Mouse (Mus musculus) mature B cell (primary cell): ENCODE data around the gene Kcns1.

Source experiments
- in situ Hi-C: fragments of 300-500 bp; cut with MboI; formaldehyde crosslinking; loops from 2 replicates; pipeline ENCODE4 v1.14.3; 2019

The Kcns1 gene

DNA sequence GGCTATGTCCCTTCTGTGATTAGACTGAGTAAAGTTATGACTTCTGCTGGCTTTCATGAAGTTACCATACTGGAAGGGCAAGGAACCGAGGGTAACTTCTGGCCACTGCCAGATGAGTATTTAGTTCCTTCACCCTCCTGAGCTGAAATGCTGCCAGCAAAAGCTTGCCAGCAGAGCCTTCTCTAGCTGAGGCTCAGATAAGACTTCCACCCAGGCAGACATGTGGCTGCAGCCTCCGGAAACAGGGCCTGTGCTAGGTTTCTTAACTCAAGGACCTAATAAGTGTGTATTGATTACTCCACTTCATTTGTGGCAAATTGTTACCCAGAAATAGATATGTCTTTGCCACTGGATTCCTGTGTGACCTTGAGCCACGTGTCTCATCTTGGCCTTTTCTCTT is 2.5 kb upstream of the Kcns1 start:
- in situ Hi-C loops = no loop called here

DNA sequence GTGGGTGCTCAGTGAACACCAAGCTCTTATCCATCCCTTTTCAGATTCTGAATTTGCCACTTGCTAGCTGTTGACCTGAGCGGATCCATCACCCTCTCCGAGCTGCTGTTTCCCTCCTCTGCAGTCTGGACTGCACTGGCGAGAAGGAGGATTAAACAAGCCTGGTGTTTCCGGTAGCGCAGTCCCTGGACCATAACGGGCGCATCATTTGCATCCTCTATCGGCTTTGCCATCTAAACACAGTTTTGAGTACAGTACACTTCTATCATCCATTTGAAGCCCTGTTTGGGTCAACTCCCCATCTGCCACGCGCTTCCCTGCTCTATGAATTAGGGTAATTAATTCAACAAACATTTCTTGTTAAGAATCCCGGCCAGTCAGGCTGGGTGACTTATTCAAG is 587 bp downstream of the Kcns1 start:
- in situ Hi-C loops = no loop called here

DNA sequence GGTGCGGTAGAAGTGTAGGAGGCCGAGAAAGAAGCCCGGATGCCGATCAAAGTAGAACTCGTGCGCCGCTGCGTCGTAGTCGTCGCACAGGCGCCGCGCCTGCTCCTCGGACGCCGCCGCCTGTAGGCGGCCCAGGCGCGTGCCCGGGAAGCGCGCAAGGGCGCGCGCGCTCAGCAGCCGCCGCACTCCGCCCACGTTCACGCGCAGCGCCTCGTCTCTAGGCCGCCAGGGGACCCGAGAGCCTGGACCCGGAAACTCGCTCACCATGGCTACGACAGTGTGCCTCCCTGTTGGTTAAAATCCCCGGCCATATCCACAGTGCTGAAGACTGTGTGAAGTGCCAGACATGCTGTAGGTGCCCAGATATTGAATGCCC is 2.4 kb downstream of the Kcns1 start:
- in situ Hi-C loops = no loop called here

DNA sequence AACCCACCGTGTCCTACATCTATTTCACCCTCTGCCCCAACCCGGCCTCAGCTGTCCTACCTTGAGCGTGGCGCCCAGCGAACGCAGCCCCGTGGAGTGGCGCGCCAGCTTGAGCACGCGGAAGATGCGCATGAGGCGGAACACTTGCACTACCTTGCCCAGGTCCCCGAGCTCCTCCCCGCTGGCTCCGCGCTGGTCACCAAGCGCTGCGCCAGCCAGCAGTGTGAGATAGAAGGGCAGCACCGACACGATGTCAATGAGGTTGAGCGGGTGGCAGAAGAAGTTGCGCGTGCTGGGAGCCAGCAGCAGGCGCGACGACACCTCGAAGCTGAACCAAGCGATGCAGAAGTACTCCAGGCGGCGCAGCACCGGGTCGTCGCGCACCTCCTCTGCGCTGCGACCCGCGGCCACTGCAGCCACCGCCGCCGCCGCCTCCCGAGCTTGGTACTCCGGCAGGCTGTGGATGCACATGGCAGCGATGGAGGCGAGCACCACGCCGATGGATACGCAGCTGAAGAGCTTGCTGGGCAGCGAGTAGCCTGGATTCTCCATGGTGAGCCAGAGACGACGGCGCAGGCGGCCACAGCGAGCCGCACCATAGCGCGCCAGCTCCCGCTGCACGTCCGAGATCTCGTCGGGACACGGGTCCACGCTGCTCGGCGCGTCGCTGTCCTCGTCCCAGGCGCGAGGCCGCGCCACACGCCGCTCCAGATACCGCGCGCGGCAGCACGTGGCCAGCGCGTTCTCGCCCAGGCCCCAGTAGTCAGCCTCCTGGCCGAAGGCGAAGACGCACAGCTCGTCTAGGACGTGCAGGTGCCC is 3.0 kb downstream of the Kcns1 start:
- in situ Hi-C loops = no loop called here

DNA sequence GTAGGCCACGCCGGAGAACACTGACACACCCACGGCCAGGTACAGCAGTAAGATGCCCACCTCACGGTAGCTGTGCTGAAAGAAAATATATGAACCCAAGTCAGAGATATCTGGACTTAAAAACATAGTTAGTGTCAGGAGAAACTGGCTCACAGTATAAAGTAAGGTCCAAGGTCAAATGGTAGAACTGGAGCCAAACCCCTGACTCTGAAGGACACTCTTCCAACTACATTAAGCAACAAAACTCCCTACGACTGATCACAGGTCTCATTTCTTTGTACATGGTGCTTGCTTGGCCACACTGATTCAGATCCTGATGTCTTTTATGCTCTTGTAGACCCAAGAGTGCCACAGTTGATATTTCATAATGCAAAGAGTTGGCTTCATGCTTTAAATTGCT is 6.0 kb downstream of the Kcns1 start:
- in situ Hi-C loops = no loop called here

DNA sequence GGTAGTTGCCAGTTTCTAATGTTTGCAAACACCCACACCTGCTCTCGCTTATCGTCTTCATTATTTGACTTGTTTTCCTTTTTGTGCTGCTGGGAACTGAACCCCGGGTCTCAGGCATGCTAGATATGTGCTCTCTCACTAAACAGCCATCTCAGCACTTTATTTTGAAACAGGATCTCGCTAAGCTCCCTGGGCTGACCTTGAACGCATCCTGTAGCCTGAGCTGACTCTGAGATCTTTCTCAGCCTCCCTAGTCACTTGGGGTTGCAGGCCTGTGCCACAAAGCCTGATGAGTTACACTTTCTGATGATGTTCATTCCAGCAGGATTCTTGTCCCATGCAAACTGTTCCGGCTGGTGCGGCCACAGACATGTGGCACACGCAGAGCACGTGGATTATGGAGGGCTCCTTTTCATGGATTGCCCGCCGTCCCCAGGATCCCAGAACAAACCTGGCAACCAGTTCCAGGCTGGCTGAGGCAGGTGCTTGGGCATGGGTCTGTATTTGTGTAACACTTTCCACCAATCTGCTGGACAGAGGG is 9.3 kb downstream of the Kcns1 start:
- in situ Hi-C loops = no loop called here

DNA sequence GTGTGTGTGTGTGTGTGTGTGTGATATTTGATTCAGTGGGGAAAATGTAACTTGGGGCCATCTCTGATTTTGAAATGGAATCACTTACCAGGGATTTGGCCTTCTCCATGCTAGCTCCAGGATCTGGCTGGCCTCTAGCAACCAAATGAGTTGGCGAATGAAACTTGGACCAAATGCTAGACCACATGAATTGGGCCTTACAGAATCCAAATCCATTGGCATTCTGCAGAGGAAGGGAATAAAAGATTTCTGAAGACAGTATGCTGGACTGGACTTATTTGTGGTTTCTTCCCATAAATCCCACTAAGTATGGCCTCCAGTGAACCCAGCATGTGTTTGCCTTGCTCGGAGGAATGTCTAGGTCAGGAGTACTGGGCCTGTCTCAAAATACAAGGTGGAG is 12.1 kb downstream of the Kcns1 start:
- in situ Hi-C loops = no loop called here

DNA sequence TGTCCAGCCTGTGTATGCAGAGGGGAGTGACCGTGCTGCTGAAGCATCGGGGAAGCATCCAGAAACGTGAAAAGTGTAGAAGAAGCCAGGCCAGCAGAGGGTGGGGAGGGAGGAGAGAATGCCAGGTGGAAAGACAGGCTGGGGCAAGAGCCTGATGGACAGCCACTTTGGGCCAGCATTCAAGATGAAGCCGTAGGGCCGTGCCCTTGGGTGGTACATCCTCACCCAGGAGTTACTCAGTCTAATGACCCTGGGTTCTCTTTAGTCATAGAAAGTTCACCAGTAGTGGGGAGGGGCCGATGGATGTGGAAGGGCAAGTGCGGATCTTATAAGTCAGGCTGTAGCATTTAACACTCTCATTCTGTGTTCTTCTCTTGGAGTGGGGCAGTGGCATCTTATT is 14.8 kb downstream of the Kcns1 start:
- in situ Hi-C loops = no loop called here

DNA sequence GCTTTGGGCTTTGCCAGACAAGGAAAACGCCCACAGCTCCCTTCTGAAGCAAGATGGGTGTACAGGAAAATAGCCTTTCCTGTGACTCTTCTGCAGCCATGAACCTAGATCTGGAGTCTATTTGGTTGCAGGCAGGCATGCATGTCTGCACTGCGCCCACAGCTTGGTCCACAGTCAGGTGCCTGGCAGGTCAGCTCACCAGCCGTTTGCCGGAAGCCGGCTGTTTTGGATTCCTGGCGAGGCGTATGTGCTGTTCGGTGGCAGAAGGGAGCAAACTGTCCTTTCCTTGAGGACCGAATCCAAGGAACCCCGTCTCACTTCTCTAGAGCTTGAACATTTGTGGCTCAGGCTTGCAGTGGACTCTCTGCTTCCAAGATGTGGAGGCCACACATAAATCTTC is 16.9 kb downstream of the Kcns1 start:
- in situ Hi-C loops = no loop called here

DNA sequence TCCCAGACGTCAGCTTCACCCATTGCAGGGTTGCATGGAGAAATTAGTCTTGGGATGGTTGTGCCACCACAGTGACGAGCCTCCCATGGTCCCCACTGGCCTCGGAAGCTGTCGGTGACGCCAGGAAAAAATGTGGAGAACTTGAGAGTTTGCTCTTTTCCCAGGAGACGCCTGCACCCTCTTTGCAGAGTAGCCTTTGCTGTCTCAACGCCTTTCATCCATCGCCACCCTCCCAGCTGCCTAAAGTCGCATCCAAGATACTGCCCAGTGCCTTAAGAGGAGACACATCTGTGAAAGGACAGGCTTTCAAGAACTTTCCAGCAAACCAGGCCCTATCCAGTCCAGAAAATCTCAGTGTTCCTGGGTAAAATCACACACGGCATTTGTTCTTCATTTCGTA is 18.6 kb downstream of the Kcns1 start:
- in situ Hi-C loops = no loop called here

DNA sequence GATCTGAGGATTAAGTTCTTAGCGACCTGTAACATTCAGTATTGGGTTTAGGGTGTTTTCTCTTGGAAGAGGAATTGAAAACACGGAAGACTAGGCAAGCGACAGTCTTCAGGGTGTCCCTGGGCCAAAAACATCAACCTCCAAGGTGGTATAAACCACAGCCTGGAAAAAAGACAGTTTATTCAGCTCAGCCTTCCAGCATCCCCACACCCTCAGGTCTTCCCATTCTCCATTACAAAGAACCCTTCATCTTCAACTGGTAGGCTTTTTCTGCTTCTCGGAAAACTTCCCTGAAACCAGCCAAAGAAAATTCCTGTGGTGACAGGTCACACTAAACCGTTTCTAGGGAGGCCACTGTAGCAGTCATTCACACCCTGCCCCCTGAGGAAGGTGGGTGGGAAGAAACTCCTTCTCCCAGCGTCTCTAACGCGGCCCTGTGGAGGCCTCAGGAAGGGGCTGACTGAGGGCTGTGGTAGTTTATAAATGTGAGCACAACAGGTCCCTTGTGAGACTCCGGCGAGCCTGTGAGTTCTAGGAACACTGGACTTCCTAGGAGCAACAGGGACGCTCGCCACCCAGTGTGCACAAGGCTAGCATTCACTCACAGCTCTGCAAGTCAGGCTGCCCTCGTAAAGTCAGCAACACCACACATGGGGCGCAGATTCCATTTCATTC is 20.7 kb downstream of the Kcns1 start:
- in situ Hi-C loops = no loop called here

DNA sequence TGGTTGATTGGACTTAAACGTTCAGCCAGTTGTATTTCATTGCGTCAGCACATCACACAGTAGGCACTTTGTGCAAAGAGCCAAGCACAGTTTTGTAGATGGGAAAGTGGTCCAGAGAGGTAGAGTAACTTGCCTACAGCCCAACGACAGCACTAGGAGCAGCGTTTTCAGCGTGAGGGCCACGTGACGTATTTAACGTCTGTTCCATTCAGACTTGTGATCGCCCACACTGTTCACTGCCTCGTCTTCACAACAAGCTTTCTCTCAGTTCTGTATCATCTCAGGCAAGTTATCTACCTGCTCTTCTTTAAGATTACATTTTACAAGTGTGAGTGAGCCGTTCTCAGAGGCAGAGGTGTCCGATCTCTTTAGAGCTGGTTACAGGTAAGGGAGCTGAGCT is 24.4 kb downstream of the Kcns1 start:
- in situ Hi-C loops = no loop called here

DNA sequence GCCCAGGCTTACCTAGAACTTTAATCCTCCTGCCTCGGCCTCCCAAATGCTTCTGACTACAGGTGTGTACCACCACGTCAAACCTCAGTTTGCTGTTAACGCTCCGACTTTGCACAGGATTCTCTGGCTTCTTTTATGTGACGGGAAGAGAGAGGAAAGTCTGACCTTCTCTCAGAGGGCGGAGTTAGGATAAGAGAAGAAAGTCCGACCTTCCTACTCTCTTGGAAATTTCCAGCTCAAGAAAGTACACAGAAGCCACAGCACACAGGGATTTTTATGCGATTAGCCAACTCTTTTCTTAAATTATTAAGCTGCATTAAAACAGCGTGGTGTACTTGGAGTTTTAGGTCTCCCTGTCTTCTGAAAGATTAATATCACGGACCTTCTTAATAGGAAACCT is 26.4 kb downstream of the Kcns1 start:
- in situ Hi-C loops = no loop called here

DNA sequence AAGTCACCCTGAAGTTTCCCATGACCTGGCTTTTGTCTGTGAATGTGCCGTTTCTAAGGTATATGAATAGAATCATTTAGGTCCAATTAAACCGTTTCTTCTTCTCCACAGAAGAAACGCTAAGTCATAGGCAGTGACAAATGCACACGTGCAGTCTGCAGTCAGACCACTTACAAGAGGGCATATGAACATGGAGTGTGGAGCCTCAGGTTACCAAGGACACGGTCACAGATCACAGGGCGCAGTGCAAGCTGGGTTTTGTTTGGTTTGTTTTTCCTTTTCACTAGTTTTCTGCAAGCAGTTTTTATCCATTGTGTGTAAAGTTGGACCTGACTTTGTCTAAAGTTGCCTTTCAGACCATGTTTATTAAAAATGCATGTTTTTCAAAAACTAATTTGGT is 26.9 kb downstream of the Kcns1 start:
- in situ Hi-C loops = no loop called here

DNA sequence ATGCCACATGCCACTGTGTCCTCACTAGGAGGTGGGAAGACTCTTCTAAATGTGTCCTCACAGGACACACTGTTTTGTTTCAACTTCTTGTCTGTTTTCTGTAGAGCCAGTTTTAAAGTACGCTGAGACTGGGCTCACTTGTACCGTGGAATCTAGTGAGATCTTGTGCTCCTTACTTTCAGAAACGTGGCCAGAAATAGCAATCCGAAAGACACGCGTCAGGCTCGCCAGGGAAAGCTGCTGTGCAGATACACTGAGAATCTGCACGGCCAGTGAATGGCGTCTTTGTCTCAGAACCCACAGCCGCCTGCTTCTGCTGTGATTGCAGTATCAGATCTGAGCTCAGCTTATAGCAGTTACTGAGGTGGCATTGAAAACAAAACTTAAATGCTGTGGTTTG is 28.9 kb downstream of the Kcns1 start:
- in situ Hi-C loops = no loop called here

DNA sequence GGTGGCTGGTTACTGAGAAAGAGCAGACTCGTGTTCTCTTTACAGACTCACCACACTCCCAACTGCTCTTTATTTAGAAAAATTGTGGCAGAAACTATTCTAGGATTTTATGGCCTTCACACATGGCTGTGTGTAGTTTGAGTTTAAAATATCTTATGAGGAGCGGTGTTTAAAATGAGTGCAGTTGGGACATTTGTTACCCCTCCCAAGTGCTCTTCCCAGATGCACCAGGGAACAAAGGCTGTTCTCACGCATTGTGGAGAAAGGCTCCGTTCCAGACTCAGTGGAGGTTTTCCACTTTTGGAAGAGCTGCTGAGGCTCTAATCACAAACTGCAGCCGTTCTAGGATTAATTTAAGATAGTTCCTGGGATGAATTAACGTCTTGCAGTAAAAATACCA is 33.2 kb downstream of the Kcns1 start:
- in situ Hi-C loops = no loop called here

DNA sequence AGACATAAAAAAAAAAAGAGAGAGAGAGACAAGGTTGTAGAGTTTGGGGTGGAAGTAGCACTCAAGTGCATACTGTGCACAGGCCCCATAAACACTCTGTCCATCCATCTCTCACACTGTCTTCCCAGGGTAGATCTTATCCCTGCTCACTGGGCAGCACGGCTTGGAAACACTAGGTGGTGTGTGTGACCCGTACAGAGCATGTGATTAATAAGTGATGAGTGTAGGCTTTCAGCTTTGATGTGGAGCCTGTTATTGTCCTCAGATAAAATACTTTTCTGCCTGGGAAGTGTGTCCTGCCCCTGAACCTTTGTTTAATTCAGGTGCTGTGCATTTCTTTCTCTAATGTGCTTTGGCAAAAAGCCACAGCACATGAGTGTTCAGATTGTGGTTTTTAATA is 34.5 kb downstream of the Kcns1 start:
- in situ Hi-C loops = no loop called here

DNA sequence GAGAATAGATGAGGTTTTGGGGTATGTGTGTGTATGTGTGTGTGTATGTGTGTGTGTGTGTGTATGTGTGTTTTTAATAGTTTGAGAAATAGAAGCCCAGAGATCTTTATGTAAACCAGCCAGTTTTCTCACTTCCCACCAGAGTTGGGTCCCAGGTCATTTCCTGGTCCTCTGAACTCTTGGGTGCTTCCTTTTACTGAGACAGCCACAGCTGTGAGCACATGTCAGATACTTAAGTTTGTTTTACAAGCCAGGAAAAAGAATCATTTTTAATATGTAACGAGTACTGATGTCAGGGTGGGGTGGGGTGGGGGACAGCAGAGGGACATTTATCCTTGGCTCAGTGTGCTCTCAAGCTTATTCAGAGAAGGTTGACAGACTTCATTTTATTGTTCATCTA is 35.5 kb downstream of the Kcns1 start:
- in situ Hi-C loops = no loop called here

DNA sequence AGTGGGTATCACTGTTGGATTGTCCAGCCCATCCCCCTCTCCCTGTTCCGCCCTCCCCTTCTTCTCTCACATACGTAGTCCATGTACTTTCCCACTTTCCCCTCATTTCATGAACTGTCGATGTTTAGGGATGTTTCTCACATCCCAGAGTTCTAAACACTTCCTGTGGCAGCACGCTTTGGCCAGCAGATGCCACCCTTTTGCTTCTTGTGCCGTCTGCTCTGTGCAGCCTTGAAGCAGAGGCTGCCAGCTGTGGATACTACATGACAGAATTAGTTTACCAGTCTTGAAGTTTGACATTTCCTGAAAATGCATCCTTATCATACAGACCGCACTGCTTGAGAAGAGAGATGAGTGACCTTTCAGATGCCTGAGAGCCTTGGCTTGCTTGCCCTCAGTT is 36.4 kb downstream of the Kcns1 start:
- in situ Hi-C loops = no loop called here

DNA sequence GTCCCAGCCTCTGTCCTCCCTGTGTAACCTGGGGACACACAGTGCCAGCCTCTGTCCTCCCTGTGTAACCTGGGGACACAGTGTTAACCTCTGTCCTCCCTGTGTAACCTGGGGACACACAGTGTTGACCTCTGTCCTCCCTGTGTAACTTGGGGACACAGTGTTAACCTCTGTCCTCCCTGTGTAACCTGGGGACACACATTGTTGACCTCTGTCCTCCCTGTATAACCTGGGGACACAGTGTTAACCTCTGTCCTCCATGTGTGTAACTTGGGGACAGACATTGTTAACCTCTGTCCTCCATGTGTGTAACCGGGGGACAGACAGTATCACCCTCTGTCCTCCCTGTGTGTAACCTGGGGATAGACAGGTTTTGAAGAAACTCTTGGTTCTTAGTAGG is 39.3 kb downstream of the Kcns1 start:
- in situ Hi-C loops = no loop called here

DNA sequence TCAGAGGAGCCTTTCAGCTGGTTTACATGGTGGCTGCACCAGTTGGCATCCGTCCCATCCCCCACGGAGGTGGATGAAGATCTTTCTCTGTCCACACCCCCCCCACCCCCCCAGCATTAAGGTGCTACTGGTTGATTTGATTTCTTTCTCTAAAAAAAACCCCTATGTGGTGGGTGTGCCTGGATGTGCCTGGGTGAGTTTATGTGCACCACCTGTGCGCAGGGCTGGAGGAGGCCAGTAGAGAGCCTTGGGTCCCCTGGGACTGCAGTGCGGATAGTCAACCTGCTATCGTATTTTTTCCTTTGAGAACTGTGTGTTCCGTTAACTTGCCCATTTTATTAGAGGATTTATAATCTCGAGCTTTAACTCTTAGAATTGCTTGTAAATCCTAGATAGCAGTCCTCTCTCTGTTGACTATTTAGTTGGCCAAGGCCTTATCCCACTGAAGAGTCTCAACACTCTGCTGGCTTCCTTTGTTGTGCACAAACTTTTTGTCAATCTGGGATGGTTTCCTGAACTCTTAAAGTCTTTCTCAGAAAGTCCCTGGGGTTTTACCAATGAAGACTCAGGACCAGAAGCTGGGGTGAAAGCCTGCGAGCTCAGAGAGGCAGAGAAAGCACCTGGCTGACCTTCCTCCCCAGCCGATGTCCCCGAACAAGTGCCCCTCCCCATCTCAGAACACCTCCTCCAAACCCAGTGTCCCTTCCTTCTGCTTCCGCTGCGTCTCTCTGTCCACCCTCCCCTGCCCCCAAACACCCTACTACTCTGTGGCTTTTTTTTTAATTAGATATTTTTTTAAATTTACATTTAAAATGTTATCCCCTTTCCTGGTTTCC is 42.1 kb downstream of the Kcns1 start:
- in situ Hi-C loops = no loop called here

DNA sequence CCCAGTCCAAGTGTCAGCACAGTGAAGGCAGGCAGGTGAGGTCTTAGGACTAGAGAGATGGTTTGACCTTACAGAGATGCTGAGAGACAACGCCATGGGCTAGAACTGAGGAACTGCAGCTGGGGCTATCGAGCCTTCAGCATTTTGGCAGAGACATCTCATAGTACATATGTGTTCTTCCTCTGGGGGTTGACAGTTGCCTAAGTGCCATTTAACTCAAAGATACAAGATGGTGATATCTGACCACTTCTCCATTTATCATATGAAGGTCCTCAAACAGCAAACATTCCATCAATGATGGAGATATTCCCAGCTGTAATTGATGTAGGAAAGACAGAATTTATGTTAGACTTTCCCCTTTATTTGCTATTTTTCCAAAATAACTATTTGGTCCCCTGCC is 43.6 kb downstream of the Kcns1 start:
- in situ Hi-C loops = no loop called here

DNA sequence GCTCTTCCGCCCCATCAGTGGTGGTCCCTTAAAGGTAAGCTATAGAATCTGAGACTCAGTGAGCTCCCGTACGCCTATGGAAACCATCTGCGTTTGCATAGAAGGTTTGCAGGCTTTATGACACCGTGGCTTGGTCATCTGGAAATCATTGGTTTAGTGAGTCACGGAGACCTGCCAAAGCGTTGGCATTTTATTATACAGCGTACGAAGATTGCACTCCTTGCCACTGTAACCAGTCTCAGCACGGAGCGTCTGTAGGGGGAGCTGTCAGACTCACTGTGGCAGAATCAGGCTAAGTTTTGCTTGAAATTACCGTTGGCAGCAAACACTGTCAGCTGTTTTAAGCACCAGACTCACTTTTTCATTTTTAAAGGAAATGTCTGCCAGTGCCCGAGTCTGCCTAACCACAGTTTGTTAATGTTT is 44.4 kb downstream of the Kcns1 start:
- in situ Hi-C loops = no loop called here
